Mouse (Mus musculus): ENCODE measurements at regions not wholly inside any gene's neighbourhood (a gene's known extent, or its start where the extent isn't known, plus 50 kb on each side); places are given as distances from the start of the nearest gene placed in this dataset.
"Not testable (repeated sequence)": the region's sequence is repeated elsewhere in the genome, so short reads cannot be mapped to it uniquely, and the experiment has no call there.

DNA sequence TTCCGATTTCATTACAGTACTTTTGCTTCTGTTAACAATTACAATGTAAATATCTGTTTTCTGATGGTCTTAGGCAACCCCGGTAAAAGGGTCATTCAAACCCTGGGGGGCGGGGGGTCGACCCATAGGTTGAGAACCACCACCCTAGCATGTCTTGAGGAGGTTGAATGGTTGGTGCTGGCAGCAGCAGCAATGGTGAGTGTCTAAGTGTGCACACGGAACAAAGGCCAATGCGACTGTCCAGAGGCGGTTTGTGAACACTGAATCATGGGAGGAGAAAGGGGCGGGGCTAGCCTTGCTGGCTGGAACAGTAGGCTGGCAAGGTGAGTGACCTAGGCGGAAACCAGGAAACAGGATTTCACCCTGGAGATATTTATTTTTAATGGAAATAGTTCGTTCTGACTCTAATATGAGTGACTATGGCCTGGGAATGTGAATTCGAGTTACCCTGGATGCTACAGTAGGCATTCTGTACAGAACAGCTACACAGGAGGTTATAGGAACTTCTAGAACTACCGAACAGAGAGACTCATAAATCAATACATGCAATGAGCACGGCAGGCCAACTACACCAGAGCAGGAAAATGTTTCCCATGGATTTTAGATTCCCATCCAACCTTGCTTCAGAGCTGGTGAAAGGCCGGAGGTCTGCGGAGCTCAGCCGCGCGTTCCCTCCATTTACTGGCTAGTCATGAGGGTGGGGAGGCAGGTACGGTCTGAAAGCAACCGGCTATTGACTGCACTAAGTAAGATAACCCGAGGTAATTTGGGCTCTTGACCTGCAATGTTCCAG, 181.0 kb downstream of the Katnal1 start:
- Histone ChIP-seq H3K27me3 (ENCODE audit: control insufficient read depth, insufficient read depth, low read length) (no peaks in the 10 kb centered on the region), H3K27ac (replicated peaks; ENCODE audit: low read depth, low read length) (no peak overlapping the region), H3K4me1 (ENCODE audit: control insufficient read depth, insufficient read depth, low read length) (no peaks in the 10 kb centered on the region), H3K9ac (replicated peaks; ENCODE audit: low read length) (no peak overlapping the region), H3K36me3 (replicated peaks; ENCODE audit: control insufficient read depth, insufficient read depth, low read depth, low read length) (no peaks in the 10 kb centered on the region), H3K4me2 (ENCODE audit: low read depth, low read length) (no peak overlapping the region), H3K4me3 (ENCODE audit: low read depth, low read length) (no peak overlapping the region), H3K9me3 (replicated peaks; ENCODE audit: control insufficient read depth, low read length) (no peaks in the 10 kb centered on the region)
- ATAC-seq (replicated peaks; ENCODE audit: insufficient number of reproducible peaks, low FRiP score, low TSS enrichment, low read depth) (no peak), DNase-seq (ENCODE audit: low spot score) (no peak)
- 86% methylated on average over 21 of the region's 21 CpGs for WGBS

DNA sequence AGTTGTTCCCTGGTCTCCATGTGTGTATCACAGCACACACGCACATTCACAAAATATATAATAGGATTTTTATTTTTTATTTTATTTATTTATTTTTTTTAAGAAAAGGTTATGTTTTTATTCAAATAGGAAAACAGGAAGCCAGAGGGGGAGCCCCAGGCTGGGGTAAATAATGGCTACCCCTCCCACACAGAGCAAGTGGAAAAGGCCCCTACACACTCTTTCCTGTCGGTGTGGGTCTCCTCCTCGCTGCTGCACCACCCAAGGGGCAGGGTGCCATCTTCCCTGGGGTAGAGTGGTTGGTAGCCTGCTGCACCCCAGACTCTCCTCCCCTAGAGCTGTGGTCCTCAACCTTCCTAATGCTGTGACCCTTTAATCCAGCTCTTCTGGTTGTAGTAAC, 181.6 kb downstream of the Katnal1 start:
- Histone ChIP-seq H3K9ac (replicated peaks; ENCODE audit: low read length) (no peak overlapping the region), H3K36me3 (replicated peaks; ENCODE audit: control insufficient read depth, insufficient read depth, low read depth, low read length) (no peaks in the 10 kb centered on the region), H3K9me3 (replicated peaks; ENCODE audit: control insufficient read depth, low read length) (no peaks in the 10 kb centered on the region), H3K4me1 (ENCODE audit: control insufficient read depth, insufficient read depth, low read length) (no peaks in the 10 kb centered on the region), H3K27ac (replicated peaks; ENCODE audit: low read depth, low read length) (no peak overlapping the region), H3K4me3 (ENCODE audit: low read depth, low read length) (no peak overlapping the region), H3K27me3 (ENCODE audit: control insufficient read depth, insufficient read depth, low read length) (no peaks in the 10 kb centered on the region), H3K4me2 (ENCODE audit: low read depth, low read length) (no peak overlapping the region)
- no peak for ATAC-seq (replicated peaks; ENCODE audit: insufficient number of reproducible peaks, low FRiP score, low TSS enrichment, low read depth)
- WGBS = 81% methylated on average over 3 of the region's 3 CpGs
- no peak for DNase-seq (ENCODE audit: low spot score)

DNA sequence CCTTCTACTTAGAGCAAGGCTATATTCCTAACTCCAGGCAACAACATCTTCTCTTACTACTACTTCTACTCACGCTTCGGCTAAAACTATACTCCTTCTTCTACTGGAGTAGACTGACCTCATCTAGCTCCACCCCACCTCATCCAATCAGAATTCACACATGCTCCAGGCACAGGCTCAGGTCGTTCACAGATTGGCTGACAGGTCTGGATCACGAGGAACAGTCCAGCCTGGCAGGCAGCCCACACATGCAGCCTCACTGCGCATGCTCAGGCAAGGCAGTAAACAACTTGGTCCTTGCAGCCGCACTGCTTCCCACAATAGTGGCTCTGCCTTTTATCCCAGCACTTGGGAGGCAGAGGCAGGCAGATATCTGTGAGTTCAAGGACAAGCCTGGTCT, 182.4 kb downstream of the Katnal1 start:
- not testable (repeated sequence) for DNase-seq (ENCODE audit: low spot score); ATAC-seq (replicated peaks; ENCODE audit: insufficient number of reproducible peaks, low FRiP score, low TSS enrichment, low read depth); H3K4me2 ChIP-seq (ENCODE audit: low read depth, low read length); H3K9me3 ChIP-seq (replicated peaks; ENCODE audit: control insufficient read depth, low read length); H3K9ac ChIP-seq (replicated peaks; ENCODE audit: low read length); H3K36me3 ChIP-seq (replicated peaks; ENCODE audit: control insufficient read depth, insufficient read depth, low read depth, low read length); H3K27me3 ChIP-seq (ENCODE audit: control insufficient read depth, insufficient read depth, low read length); H3K27ac ChIP-seq (replicated peaks; ENCODE audit: low read depth, low read length); H3K4me1 ChIP-seq (ENCODE audit: control insufficient read depth, insufficient read depth, low read length); H3K4me3 ChIP-seq (ENCODE audit: low read depth, low read length)
- WGBS = 76% methylated on average over 6 of the region's 6 CpGs

- no peaks in the 10 kb centered on the region for H3K27me3 ChIP-seq (ENCODE audit: control insufficient read depth, insufficient read depth, low read length)
- no peaks in the 10 kb centered on the region for H3K9me3 ChIP-seq (replicated peaks; ENCODE audit: control insufficient read depth, low read length)
- H3K4me1 ChIP-seq (ENCODE audit: control insufficient read depth, insufficient read depth, low read length) = no peaks in the 10 kb centered on the region
- ATAC-seq (replicated peaks; ENCODE audit: insufficient number of reproducible peaks, low FRiP score, low TSS enrichment, low read depth) = no peak
- no peak overlapping the region for H3K27ac ChIP-seq (replicated peaks; ENCODE audit: low read depth, low read length)
- WGBS = 81% methylated on average over 7 of the region's 7 CpGs
- H3K4me2 ChIP-seq (ENCODE audit: low read depth, low read length) = no peak overlapping the region
- H3K36me3 ChIP-seq (replicated peaks; ENCODE audit: control insufficient read depth, insufficient read depth, low read depth, low read length) = no peaks in the 10 kb centered on the region
- DNase-seq (ENCODE audit: low spot score) = no peak
- no peak overlapping the region for H3K4me3 ChIP-seq (ENCODE audit: low read depth, low read length)
- H3K9ac ChIP-seq (replicated peaks; ENCODE audit: low read length) = no peak overlapping the region
These were observed 184.3 kb downstream of the Katnal1 start for GRCm38 (mm10) chr5:148744676-148745391.

DNA sequence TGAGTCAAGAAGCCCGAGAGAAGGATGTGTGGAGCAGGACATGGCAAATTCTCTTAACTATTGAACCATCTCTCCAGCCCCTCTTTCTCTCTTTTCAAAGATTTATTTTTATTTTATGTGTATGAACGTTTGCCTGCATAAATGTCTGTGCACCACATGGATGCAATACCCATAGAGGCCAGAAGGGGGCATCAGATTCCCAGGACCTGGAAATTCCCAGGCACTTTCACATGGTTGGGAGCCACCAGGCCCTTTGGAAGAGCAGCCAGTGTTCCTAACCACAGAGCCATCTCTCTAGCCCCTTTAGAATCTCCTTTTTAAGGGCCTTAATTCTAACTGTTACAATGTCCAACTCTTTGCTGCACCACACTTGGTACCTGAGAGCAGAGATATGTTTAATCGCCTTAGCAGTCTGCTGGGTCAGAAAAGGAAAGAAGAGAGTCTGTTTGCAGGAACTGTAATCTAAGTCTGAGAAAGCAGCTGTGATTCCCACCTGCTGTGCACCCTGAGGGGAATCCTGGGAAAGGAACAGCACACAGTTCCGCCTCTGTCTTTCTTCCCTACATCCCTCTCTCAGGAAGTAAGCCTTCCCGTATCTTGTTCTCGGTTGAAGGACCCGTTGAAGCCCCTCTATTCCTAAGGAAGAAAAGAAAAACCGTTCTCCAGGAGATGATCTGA, 186.8 kb downstream of the Katnal1 start:
- Histone ChIP-seq H3K4me3 (ENCODE audit: low read depth, low read length) (no peak overlapping the region), H3K36me3 (replicated peaks; ENCODE audit: control insufficient read depth, insufficient read depth, low read depth, low read length) (no peaks in the 10 kb centered on the region), H3K4me1 (ENCODE audit: control insufficient read depth, insufficient read depth, low read length) (no peaks in the 10 kb centered on the region), H3K27me3 (ENCODE audit: control insufficient read depth, insufficient read depth, low read length) (no peaks in the 10 kb centered on the region), H3K9ac (replicated peaks; ENCODE audit: low read length) (no peak overlapping the region), H3K27ac (replicated peaks; ENCODE audit: low read depth, low read length) (no peak overlapping the region), H3K4me2 (ENCODE audit: low read depth, low read length) (no peak overlapping the region), H3K9me3 (replicated peaks; ENCODE audit: control insufficient read depth, low read length) (no peaks in the 10 kb centered on the region)
- DNase-seq (ENCODE audit: low spot score) = no peak
- no peak for ATAC-seq (replicated peaks; ENCODE audit: insufficient number of reproducible peaks, low FRiP score, low TSS enrichment, low read depth)
- 83% methylated on average over 8 of the region's 8 CpGs for WGBS

DNA sequence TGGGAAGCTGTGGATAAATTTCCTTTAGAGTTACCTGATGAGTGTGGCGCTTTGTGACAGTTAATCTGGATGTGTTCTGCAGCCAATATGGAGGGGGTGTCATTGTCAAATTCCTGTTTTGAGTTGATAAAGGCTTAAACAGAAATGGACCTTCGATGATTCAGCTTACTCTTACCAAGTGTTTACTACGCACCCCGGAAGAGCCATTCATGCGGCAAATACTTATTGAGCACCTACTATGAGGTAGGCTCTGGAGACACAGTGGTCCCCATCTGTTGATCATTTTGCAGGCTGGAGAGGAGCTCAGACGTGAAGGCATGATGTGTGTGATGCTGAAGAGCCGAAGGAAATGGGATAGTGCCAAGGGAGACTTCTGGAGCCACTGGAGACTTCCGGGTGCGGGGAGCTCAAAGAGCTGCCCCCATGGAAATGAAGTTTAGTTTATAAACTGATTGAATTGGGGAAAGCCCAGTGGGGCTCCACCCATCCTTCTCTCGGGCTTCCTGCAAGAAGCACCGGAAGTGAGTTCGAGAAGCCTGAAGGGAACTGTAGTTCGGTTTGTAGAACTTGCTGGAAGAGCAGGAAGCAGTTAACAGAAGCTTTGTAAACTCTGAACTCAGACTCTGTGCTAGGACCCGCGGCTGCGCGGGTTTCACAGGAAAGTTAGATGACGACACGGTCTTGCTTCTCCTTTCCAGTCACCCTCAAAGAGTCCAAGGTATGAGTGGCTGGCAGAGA, 187.7 kb downstream of the Katnal1 start:
- WGBS = 90% methylated on average over 19 of the region's 19 CpGs
- Histone ChIP-seq H3K27ac (replicated peaks; ENCODE audit: low read depth, low read length) (no peak overlapping the region), H3K36me3 (replicated peaks; ENCODE audit: control insufficient read depth, insufficient read depth, low read depth, low read length) (no peaks in the 10 kb centered on the region), H3K4me2 (ENCODE audit: low read depth, low read length) (no peak overlapping the region), H3K9ac (replicated peaks; ENCODE audit: low read length) (no peak overlapping the region), H3K9me3 (replicated peaks; ENCODE audit: control insufficient read depth, low read length) (no peaks in the 10 kb centered on the region), H3K4me1 (ENCODE audit: control insufficient read depth, insufficient read depth, low read length) (no peaks in the 10 kb centered on the region), H3K4me3 (ENCODE audit: low read depth, low read length) (no peak overlapping the region), H3K27me3 (ENCODE audit: control insufficient read depth, insufficient read depth, low read length) (no peaks in the 10 kb centered on the region)
- no peak for DNase-seq (ENCODE audit: low spot score)
- ATAC-seq (replicated peaks; ENCODE audit: insufficient number of reproducible peaks, low FRiP score, low TSS enrichment, low read depth) = no peak

DNA sequence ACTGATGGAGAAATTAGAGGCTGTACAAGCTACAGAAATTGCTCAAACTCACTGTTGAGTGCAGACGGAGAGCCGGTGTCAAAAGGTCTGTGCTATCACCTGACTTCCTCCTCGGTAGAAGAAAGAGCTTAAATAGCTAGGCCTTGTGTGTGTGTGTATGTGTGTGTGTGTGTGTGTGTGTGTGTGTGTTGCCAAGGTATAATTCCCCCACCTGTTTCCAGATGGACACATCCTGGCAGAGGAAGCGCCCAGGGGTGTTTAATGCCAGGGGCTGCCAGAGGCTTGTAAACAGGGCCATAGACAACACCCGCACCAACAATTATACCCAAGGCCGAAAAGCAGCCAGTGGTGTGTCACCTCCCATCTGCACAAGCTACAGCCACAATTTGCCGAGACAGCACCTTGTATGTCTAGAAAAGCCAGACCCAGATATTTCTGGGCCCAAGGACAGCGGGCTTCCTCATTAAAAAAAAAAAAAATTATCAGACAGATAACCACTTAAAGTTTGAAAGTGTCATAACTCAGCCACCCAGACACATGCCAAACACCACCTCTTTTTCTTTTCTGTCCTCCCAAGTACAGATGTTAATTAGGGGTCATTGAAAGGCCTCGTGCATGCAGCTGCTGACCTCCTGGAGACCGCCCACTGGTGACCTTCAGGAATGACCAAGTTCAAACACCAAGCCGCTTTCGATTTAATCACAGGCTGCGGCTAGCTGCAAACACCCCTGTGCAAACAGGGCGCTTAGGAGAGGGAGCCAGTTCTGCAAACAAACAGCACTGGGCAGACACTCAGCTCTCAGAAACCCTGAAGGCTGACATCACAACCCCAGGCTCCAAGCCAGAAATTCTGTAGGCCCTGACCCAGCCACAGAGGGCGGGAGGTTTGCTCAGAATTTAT, 188.0 kb upstream of the Ubl3 start:
- Histone ChIP-seq H3K4me1 (ENCODE audit: control insufficient read depth, insufficient read depth, low read length) (no peaks in the 10 kb centered on the region), H3K4me2 (ENCODE audit: low read depth, low read length) (no peak overlapping the region), H3K9me3 (replicated peaks; ENCODE audit: control insufficient read depth, low read length) (no peaks in the 10 kb centered on the region), H3K27ac (replicated peaks; ENCODE audit: low read depth, low read length) (no peak overlapping the region), H3K4me3 (ENCODE audit: low read depth, low read length) (no peak overlapping the region), H3K9ac (replicated peaks; ENCODE audit: low read length) (no peak overlapping the region), H3K36me3 (replicated peaks; ENCODE audit: control insufficient read depth, insufficient read depth, low read depth, low read length) (no peaks in the 10 kb centered on the region), H3K27me3 (ENCODE audit: control insufficient read depth, insufficient read depth, low read length) (no peaks in the 10 kb centered on the region)
- DNase-seq (ENCODE audit: low spot score) = no peak
- 56% methylated on average over 15 of the region's 15 CpGs for WGBS
- no peak for ATAC-seq (replicated peaks; ENCODE audit: insufficient number of reproducible peaks, low FRiP score, low TSS enrichment, low read depth)
